In genomic region chr14:25524111-25524495, GRCm38 (mm10) we compare ENCODE assay signal across 15 mouse cellular contexts.
A peak's percentile ranks its signal among the peaks of the same experiment; 100 is the strongest.
DNase-seq lines count a peak whose midpoint lies in the region; ATAC-seq and TF ChIP-seq lines count a peak whose summit lies in the region.
"Had no signal": no experiment of that assay in that cellular context is flagged by ENCODE, and none has a peak within 500 bp of the region (broad histone marks: within the 10 kb centered on the region; RNA-seq: fewer than 3 reads in every experiment).

No protein-coding gene starts in this region.

- peaks cover 86% of the 10 kb centered on the region for H3K4me1 ChIP-seq in heart, embryonic 11.5 days (ENCODE audit: control insufficient read depth, insufficient read depth, low read length)
- H3K4me1 ChIP-seq in lung, embryonic 16.5 days (replicated peaks; ENCODE audit: control insufficient read depth, insufficient read depth, low read length) = peaks cover 54% of the 10 kb centered on the region
- H3K4me1 ChIP-seq in lung, adult 2 months (ENCODE audit: control insufficient read depth, insufficient read depth, low read length) = peaks cover 68% of the 10 kb centered on the region
- peaks cover 88% of the 10 kb centered on the region for H3K4me1 ChIP-seq in heart, embryonic 13.5 days
- H3K4me1 ChIP-seq in liver, embryonic 12.5 days = peaks cover 100% of the 10 kb centered on the region

- no peak for TF ChIP-seq POLR2A in lung, adult 2 months (IDR thresholded peaks at IDR 0.05; ENCODE audit: borderline replicate concordance, extremely low read depth, low read depth, low read length)

- no peak overlapping the region for H3K4me2 ChIP-seq in heart, embryonic 11.5 days
- no peak overlapping the region for H3K4me2 ChIP-seq in lung, embryonic 16.5 days (ENCODE audit: low read depth, low read length)
- H3K4me2 ChIP-seq in heart, embryonic 13.5 days = no peak overlapping the region
- H3K4me2 ChIP-seq in liver, embryonic 12.5 days = peak overlapping the region; percentile 38
- H3K4me2 ChIP-seq: neural tube, embryonic 12.5 days had no signal

- no peaks in the 10 kb centered on the region for H3K36me3 ChIP-seq in heart, embryonic 11.5 days (ENCODE audit: control insufficient read depth, insufficient read depth, low read length)
- H3K36me3 ChIP-seq in lung, embryonic 16.5 days (ENCODE audit: control insufficient read depth, insufficient read depth, low read length) = 0 out of 2 replicates have a peak, but pooled peaks cover 4% of the 10 kb centered on the region
- peaks cover 5% of the 10 kb centered on the region for H3K36me3 ChIP-seq in heart, embryonic 13.5 days
- peaks cover 13% of the 10 kb centered on the region for H3K36me3 ChIP-seq in liver, embryonic 12.5 days

- no peak for ATAC-seq in heart, embryonic 11.5 days (replicated peaks; ENCODE audit: insufficient number of reproducible peaks, low FRiP score, low TSS enrichment)
- no peak for ATAC-seq in lung, embryonic 16.5 days (ENCODE audit: low read depth)
- ATAC-seq in heart, embryonic 13.5 days (ENCODE audit: extremely low read depth, insufficient number of reproducible peaks, low FRiP score, low TSS enrichment) = no peak
- ATAC-seq in liver, embryonic 12.5 days = peak; percentile 10; the same call in 1 of the 2 replicates

- no peak for TF ChIP-seq CTCF in lung, adult 2 months (IDR thresholded peaks at IDR 0.05; ENCODE audit: insufficient read depth, low read length)

- H3K27me3 ChIP-seq in heart, embryonic 11.5 days (ENCODE audit: control insufficient read depth, insufficient read depth, low read length) = no peaks in the 10 kb centered on the region
- H3K27me3 ChIP-seq in lung, embryonic 16.5 days (ENCODE audit: control insufficient read depth, insufficient read depth, low read depth, low read length) = no peaks in the 10 kb centered on the region
- H3K27me3 ChIP-seq in heart, embryonic 13.5 days (replicated peaks) = no peaks in the 10 kb centered on the region
- H3K27me3 ChIP-seq in liver, embryonic 12.5 days (replicated peaks) = no peaks in the 10 kb centered on the region
- H3K27me3 ChIP-seq: neural tube, embryonic 12.5 days had no signal

- H3K27ac ChIP-seq in heart, embryonic 11.5 days (ENCODE audit: low read depth, low read length) = peak overlapping the region; percentile 87
- peak overlapping the region; percentile 26; the same call in 1 of the 2 replicates for H3K27ac ChIP-seq in lung, embryonic 16.5 days (ENCODE audit: low read length)
- H3K27ac ChIP-seq in heart, embryonic 13.5 days (replicated peaks) = peak overlapping the region; percentile 86
- H3K27ac ChIP-seq in liver, embryonic 12.5 days = peak overlapping the region; percentile 93
- H3K27ac ChIP-seq: neural tube, embryonic 12.5 days had no signal

- no peak overlapping the region for H3K4me3 ChIP-seq in heart, embryonic 11.5 days (ENCODE audit: low read depth, low read length)
- no peak overlapping the region for H3K4me3 ChIP-seq in lung, embryonic 16.5 days (ENCODE audit: low read length)
- no peak overlapping the region for H3K4me3 ChIP-seq in lung, adult 2 months (replicated peaks; ENCODE audit: extremely low read depth, low read depth, low read length)
- no peak overlapping the region for H3K4me3 ChIP-seq in heart, embryonic 13.5 days
- H3K4me3 ChIP-seq in liver, embryonic 12.5 days = no peak overlapping the region
- H3K4me3 ChIP-seq: erythroblast, embryonic 14.5 days; neural tube, embryonic 12.5 days had no signal

- H3K9me3 ChIP-seq in heart, embryonic 11.5 days (replicated peaks; ENCODE audit: control insufficient read depth, low read length) = no peaks in the 10 kb centered on the region
- H3K9me3 ChIP-seq in lung, embryonic 16.5 days (ENCODE audit: control insufficient read depth, low read length) = no peaks in the 10 kb centered on the region
- H3K9me3 ChIP-seq in heart, embryonic 13.5 days = no peaks in the 10 kb centered on the region
- H3K9me3 ChIP-seq in liver, embryonic 12.5 days (replicated peaks) = no peaks in the 10 kb centered on the region
- H3K9me3 ChIP-seq: neural tube, embryonic 12.5 days had no signal

- no peak for DNase-seq in heart, postnatal 4 days
- DNase-seq in lung, adult 2 months = no peak
- DNase-seq in layer of hippocampus, adult 9-10 months (ENCODE audit: low spot score) = no peak
- no peak for DNase-seq in urinary bladder, adult 18-20 months (ENCODE audit: low spot score in 2 of 2)
- DNase-seq: gastrocnemius, postnatal 10 days; layer of hippocampus, postnatal 36 days; lung, postnatal 4 days; right cerebral cortex, postnatal 14 days; thymus, postnatal 36 days had no signal

- 52% methylated on average over 9 of the region's 9 CpGs for WGBS in heart, embryonic 11.5 days (ENCODE audit: insufficient replicate concordance)
- 69% methylated on average over 9 of the region's 9 CpGs for WGBS in lung, embryonic 16.5 days
- WGBS in lung, adult 2 months = 60% methylated on average over 9 of the region's 9 CpGs
- 49% methylated on average over 9 of the region's 9 CpGs for WGBS in heart, embryonic 13.5 days
- WGBS in liver, embryonic 12.5 days (ENCODE audit: insufficient replicate concordance) = 35% methylated on average over 9 of the region's 9 CpGs

- peak overlapping the region; percentile 49; the same call in 1 of the 2 replicates for H3K9ac ChIP-seq in heart, embryonic 11.5 days (ENCODE audit: low read depth, low read length)
- H3K9ac ChIP-seq in lung, embryonic 16.5 days (ENCODE audit: low read length) = no peak overlapping the region
- H3K9ac ChIP-seq in heart, embryonic 13.5 days = peak overlapping the region; percentile 57
- H3K9ac ChIP-seq in liver, embryonic 12.5 days = peak overlapping the region; percentile 64
- H3K9ac ChIP-seq: neural tube, embryonic 12.5 days had no signal

Comparison
In these comparisons a context has a peak if more than half of its experiments do, and no peak if none do; other contexts are left out.
1. H3K27ac ChIP-seq: peak in every context shown above with its lines; median percentile 93 in liver, embryonic 12.5 days; 87 in heart, embryonic 11.5 days; 86 in heart, embryonic 13.5 days; 26 in lung, embryonic 16.5 days.